In genomic region chr5:131829248-131829647, GRCm38 (mm10) we compare ENCODE assay signal across 12 mouse cellular contexts.
DNase-seq lines count a peak whose midpoint lies in the region; ATAC-seq and TF ChIP-seq lines count a peak whose summit lies in the region.
"Had no signal": no experiment of that assay in that cellular context is flagged by ENCODE, and none has a peak within 500 bp of the region (broad histone marks: within the 10 kb centered on the region; RNA-seq: fewer than 3 reads in every experiment).

No protein-coding gene starts in this region.

- no peak overlapping the region for H3K4me3 ChIP-seq in lung, embryonic 14.5 days (ENCODE audit: low read depth, low read length)
- H3K4me3 ChIP-seq: myocyte had no signal

- no peaks in the 10 kb centered on the region for H3K27me3 ChIP-seq in lung, embryonic 14.5 days (ENCODE audit: insufficient read depth, low read length)

- H3K4me2 ChIP-seq in lung, embryonic 14.5 days, result no peak overlapping the region
- H3K4me2 ChIP-seq: liver, embryonic 11.5 days had no signal

- no peak overlapping the region; the same call in 1 of the 2 replicates for H3K27ac ChIP-seq in lung, embryonic 14.5 days (ENCODE audit: low read depth)
- H3K27ac ChIP-seq: kidney, postnatal 0 days had no signal

- 13% methylated on average over 3 of the region's 3 CpGs for WGBS in lung, embryonic 14.5 days

- H3K4me1 ChIP-seq in lung, embryonic 14.5 days (ENCODE audit: insufficient read depth), result peaks cover 7% of the 10 kb centered on the region; the same call in 1 of the 2 replicates

- no peak overlapping the region for H3K9ac ChIP-seq in lung, embryonic 14.5 days

- TF ChIP-seq CTCF in lung, embryonic 14.5 days (IDR thresholded peaks at IDR 0.05; ENCODE audit: low read depth), result no peak

- peak; percentile 62; the same call in 1 of the 2 replicates for ATAC-seq in lung, embryonic 14.5 days (ENCODE audit: insufficient read depth)
- ATAC-seq: forebrain, embryonic 16.5 days had no signal

- H3K36me3 ChIP-seq in lung, embryonic 14.5 days (ENCODE audit: insufficient read depth), result no peaks in the 10 kb centered on the region

- peak; percentile 55 to 56 for DNase-seq in urinary bladder, adult 18-20 months (ENCODE audit: low spot score in 2 of 2)
- DNase-seq in urinary bladder, postnatal 4 days (ENCODE audit: low spot score in 2 of 2), result no peak
- DNase-seq in gonadal fat pad, adult 2 months (ENCODE audit: low read depth), result peak; percentile 55
- peak; percentile 30 for DNase-seq in lung, embryonic 14.5 days
- peak; percentile 48 to 52 for DNase-seq in urinary bladder, postnatal 36 days (ENCODE audit: low spot score in 2 of 2)
- no peak for DNase-seq in right cerebral cortex, adult 2 months (ENCODE audit: low spot score in 2 of 2)
- no peak for DNase-seq in left cerebral cortex, adult 11 months (ENCODE audit: low spot score)
- DNase-seq: cerebellum, adult 18-20 months had no signal

- H3K9me3 ChIP-seq in lung, embryonic 14.5 days (ENCODE audit: low read depth, low read length), result no peaks in the 10 kb centered on the region

Comparison
In these comparisons a context has a peak if more than half of its experiments do, and no peak if none do; other contexts are left out.
1. DNase-seq: peak in urinary bladder, adult 18-20 months (2 of 2), gonadal fat pad, adult 2 months (single experiment), lung, embryonic 14.5 days (single experiment) and urinary bladder, postnatal 36 days (2 of 2); none in urinary bladder, postnatal 4 days (0 of 2), right cerebral cortex, adult 2 months (0 of 2) and left cerebral cortex, adult 11 months (single experiment).